Mouse (Mus musculus) urinary bladder, adult 18-20 months (tissue): ENCODE data around the gene Aprt.

Experiments used
- DNase-seq, 2 experiments: peaks; one replicate each; pipeline ENCODE4 v3.0.0; 2022; ENCODE audit warnings: low spot score in 2 of 2, mixed read lengths in 2 of 2

Gene Aprt

GRCm38 (mm10) chr8:122537033-122537432, 39.7 kb downstream of the Aprt start:
- DNase-seq: peak; percentile 51 to 70

GRCm38 (mm10) chr8:122531312-122531711, 45.4 kb downstream of the Aprt start:
- DNase-seq: no peak

- no peak for DNase-seq
Measured at GRCm38 (mm10) chr8:122529159-122529558, 47.5 kb downstream of the Aprt start.

DNA sequence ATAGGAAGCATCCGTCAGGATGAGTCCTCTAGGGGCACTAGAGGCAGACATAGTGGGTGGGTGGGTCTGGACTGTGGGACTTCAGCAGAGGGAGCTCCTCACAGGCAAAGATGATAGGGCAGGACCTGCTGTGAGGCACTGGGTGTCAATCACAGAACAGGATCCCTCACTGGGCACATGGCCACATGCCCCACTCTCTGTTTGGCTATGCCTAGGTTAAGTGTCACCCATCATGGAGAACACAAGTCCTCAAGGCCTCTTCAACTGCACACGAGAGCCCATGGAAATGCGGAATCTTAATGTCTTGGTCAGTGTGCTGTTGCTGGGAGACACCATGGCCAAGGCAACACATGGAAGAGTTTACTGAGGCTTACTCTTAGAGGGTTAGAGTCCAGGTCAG, 48.8 kb downstream of the Aprt start:
- DNase-seq: no peak

- no peak for DNase-seq
Measured at GRCm38 (mm10) chr8:122526526-122527170, 50.1 kb downstream of the Aprt start.

GRCm38 (mm10) chr8:122526084-122526483, 50.6 kb downstream of the Aprt start:
- no peak for DNase-seq

DNA sequence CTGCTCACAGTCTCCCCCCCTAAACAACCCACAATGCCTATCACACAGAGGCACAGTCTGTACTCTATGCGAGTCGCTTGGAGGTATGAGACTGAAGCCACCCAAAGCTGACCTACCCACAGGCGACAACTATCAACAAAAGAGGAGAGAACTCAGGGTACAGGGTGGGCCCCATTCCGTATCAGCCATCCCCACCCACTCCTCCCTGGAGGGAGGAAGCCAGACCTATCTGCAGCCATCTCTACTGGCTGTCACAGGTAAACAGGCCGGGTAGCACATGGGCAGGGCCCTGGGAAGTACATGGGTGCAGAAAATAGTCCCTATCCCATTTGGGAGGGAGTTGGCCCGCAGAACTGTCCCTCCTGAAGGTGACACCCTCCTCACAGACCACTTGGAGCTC, 51.7 kb downstream of the Aprt start:
- no peak for DNase-seq
